Comparison of ENCODE assay signal across 9 mouse cellular contexts in genomic region chr9:44093612-44094503, GRCm38 (mm10). TPM values are rescaled to one million over a fixed set of nuclear protein-coding genes. Genes with fewer than 3 reads are reported as not detected.
DNase-seq lines count a peak whose midpoint lies in the region; ATAC-seq lines count a peak whose summit lies in the region.
"Had no signal": no experiment of that assay in that cellular context is flagged by ENCODE, and none has a peak within 500 bp of the region (broad histone marks: within the 10 kb centered on the region; RNA-seq: fewer than 3 reads in every experiment).

No protein-coding gene starts in this region.

- H3K27ac ChIP-seq in embryonic facial prominence, embryonic 10.5 days (replicated peaks) = no peak overlapping the region
- peak overlapping the region; percentile 6; the same call in 1 of the 2 replicates for H3K27ac ChIP-seq in heart, embryonic 12.5 days (ENCODE audit: poor library complexity, severe bottlenecking)
- H3K27ac ChIP-seq in kidney, embryonic 15.5 days = no peak overlapping the region
- no peak overlapping the region for H3K27ac ChIP-seq in liver, embryonic 11.5 days (ENCODE audit: low read depth, low read length)
- H3K27ac ChIP-seq: liver, embryonic 15.5 days had no signal

- WGBS in embryonic facial prominence, embryonic 10.5 days = 35% methylated on average over 24 of the region's 24 CpGs
- 42% methylated on average over 24 of the region's 24 CpGs for WGBS in heart, embryonic 12.5 days
- WGBS in kidney, embryonic 15.5 days = 32% methylated on average over 24 of the region's 24 CpGs
- WGBS in liver, embryonic 11.5 days = 52% methylated on average over 24 of the region's 24 CpGs

- no peaks in the 10 kb centered on the region for H3K9me3 ChIP-seq in embryonic facial prominence, embryonic 10.5 days
- H3K9me3 ChIP-seq in heart, embryonic 12.5 days (replicated peaks) = no peaks in the 10 kb centered on the region
- no peaks in the 10 kb centered on the region for H3K9me3 ChIP-seq in kidney, embryonic 15.5 days (replicated peaks)
- no peaks in the 10 kb centered on the region for H3K9me3 ChIP-seq in liver, embryonic 11.5 days (ENCODE audit: control insufficient read depth, low read length)
- H3K9me3 ChIP-seq: liver, embryonic 15.5 days had no signal

- 0 out of 2 replicates have a peak, but pooled peaks cover 6% of the 10 kb centered on the region for H3K27me3 ChIP-seq in embryonic facial prominence, embryonic 10.5 days (replicated peaks; ENCODE audit: low read depth, poor library complexity, severe bottlenecking)
- no peaks in the 10 kb centered on the region for H3K27me3 ChIP-seq in heart, embryonic 12.5 days (replicated peaks)
- no peaks in the 10 kb centered on the region for H3K27me3 ChIP-seq in kidney, embryonic 15.5 days
- H3K27me3 ChIP-seq in liver, embryonic 11.5 days (replicated peaks; ENCODE audit: control insufficient read depth, insufficient read depth, low read length) = no peaks in the 10 kb centered on the region
- no peaks in the 10 kb centered on the region for H3K27me3 ChIP-seq in splenic B cell, adult 2 months (ENCODE audit: control insufficient read depth, insufficient read depth, low read length, poor library complexity, severe bottlenecking)

- peak overlapping the region; percentile 25; the same call in 1 of the 2 replicates for H3K4me3 ChIP-seq in embryonic facial prominence, embryonic 10.5 days
- no peak overlapping the region for H3K4me3 ChIP-seq in heart, embryonic 12.5 days
- no peak overlapping the region for H3K4me3 ChIP-seq in kidney, embryonic 15.5 days (replicated peaks)
- no peak overlapping the region for H3K4me3 ChIP-seq in liver, embryonic 11.5 days (ENCODE audit: low read depth, low read length)
- H3K4me3 ChIP-seq: liver, embryonic 15.5 days had no signal

- H3K36me3 ChIP-seq in embryonic facial prominence, embryonic 10.5 days (replicated peaks) = peaks cover 34% of the 10 kb centered on the region
- H3K36me3 ChIP-seq in heart, embryonic 12.5 days = peaks cover 50% of the 10 kb centered on the region
- H3K36me3 ChIP-seq in kidney, embryonic 15.5 days = peaks cover 33% of the 10 kb centered on the region
- H3K36me3 ChIP-seq in liver, embryonic 11.5 days (ENCODE audit: control insufficient read depth, insufficient read depth, low read length) = no peaks in the 10 kb centered on the region; the same call in 1 of the 2 replicates
- no peaks in the 10 kb centered on the region for H3K36me3 ChIP-seq in splenic B cell, adult 2 months (ENCODE audit: control insufficient read depth, insufficient read depth, low read length, poor library complexity, severe bottlenecking)

- H3K9ac ChIP-seq in heart, embryonic 12.5 days = no peak overlapping the region
- no peak overlapping the region for H3K9ac ChIP-seq in kidney, embryonic 15.5 days
- H3K9ac ChIP-seq in liver, embryonic 11.5 days (ENCODE audit: low read depth, low read length) = no peak overlapping the region
- H3K9ac ChIP-seq: liver, embryonic 15.5 days had no signal

- peak; percentile 97 for DNase-seq in heart, adult 11 months
- no peak for DNase-seq in heart, adult 8-10 months (ENCODE audit: low spot score)
- DNase-seq in embryonic facial prominence, embryonic 10.5 days (ENCODE audit: low spot score) = peak; percentile 84
- DNase-seq in liver, embryonic 11.5 days (ENCODE audit: low spot score) = peak; percentile 69
- DNase-seq in naive thymus-derived CD4-positive, alpha-beta T cell, adult 2 months (ENCODE audit: low read depth) = peak; percentile 73
- DNase-seq in splenic B cell, adult 2 months (ENCODE audit: low read depth, low spot score) = peak; percentile 84

- peaks cover 24% of the 10 kb centered on the region for H3K4me1 ChIP-seq in embryonic facial prominence, embryonic 10.5 days
- peaks cover 52% of the 10 kb centered on the region for H3K4me1 ChIP-seq in heart, embryonic 12.5 days (replicated peaks)
- peaks cover 27% of the 10 kb centered on the region for H3K4me1 ChIP-seq in kidney, embryonic 15.5 days
- no peaks in the 10 kb centered on the region; the same call in 1 of the 2 replicates for H3K4me1 ChIP-seq in liver, embryonic 11.5 days (replicated peaks; ENCODE audit: control insufficient read depth, insufficient read depth, low read length)

- peak; percentile 44; the same call in 1 of the 2 replicates for ATAC-seq in heart, embryonic 12.5 days (ENCODE audit: insufficient number of reproducible peaks, low FRiP score)
- peak; percentile 69 for ATAC-seq in kidney, embryonic 15.5 days (replicated peaks; ENCODE audit: low FRiP score)
- ATAC-seq in liver, embryonic 11.5 days (replicated peaks; ENCODE audit: low FRiP score) = peak; percentile 61; the same call in 1 of the 2 replicates

- no peak overlapping the region for H3K4me2 ChIP-seq in heart, embryonic 12.5 days
- peak overlapping the region; percentile 24; the same call in 1 of the 2 replicates for H3K4me2 ChIP-seq in kidney, embryonic 15.5 days
- H3K4me2 ChIP-seq in liver, embryonic 11.5 days = no peak overlapping the region
- H3K4me2 ChIP-seq: liver, embryonic 15.5 days had no signal

RNA-seq across cellular contexts. Expression of gene Mfrp, which starts 7.7 kb away (rescaled TPM):
- total RNA-seq in heart, adult 8-10 months (2022) = not detected
- polyA plus RNA-seq in embryonic facial prominence, embryonic 10.5 days (2016; fragmentation: Nextera tagmentation; extraction: Ambion mirVana) = 0.09 and 0.12 TPM in 2 replicates
- polyA plus RNA-seq in heart, embryonic 12.5 days (2016; fragmentation: Nextera tagmentation; extraction: Ambion mirVana) = not detected in 2 replicates
- polyA plus RNA-seq in kidney, embryonic 15.5 days (2015; fragmentation: Nextera tagmentation; extraction: Ambion mirVana) = 0.13 TPM in 1 of 2 replicates, not detected in the other
- 0.14 TPM in 1 of 2 replicates, not detected in the other for polyA plus RNA-seq in liver, embryonic 11.5 days (2014; fragmentation: Nextera tagmentation; extraction: Ambion mirVana)
- polyA plus RNA-seq: liver, embryonic 15.5 days had no signal

RNA-seq across cellular contexts. Expression of gene C1qtnf5, which starts 13.2 kb away (rescaled TPM):
- total RNA-seq in heart, adult 8-10 months (2022) = 10 to 100 TPM in 1 of 4 experiments, 1 to 10 TPM in 3; 7.6 to 12.9 (median 8.9) TPM
- 0.27 and 0.75 TPM in 2 replicates for polyA plus RNA-seq in embryonic facial prominence, embryonic 10.5 days (2016; fragmentation: Nextera tagmentation; extraction: Ambion mirVana)
- 0.67 and 1.1 TPM in 2 replicates for polyA plus RNA-seq in heart, embryonic 12.5 days (2016; fragmentation: Nextera tagmentation; extraction: Ambion mirVana)
- polyA plus RNA-seq in kidney, embryonic 15.5 days (2015; fragmentation: Nextera tagmentation; extraction: Ambion mirVana) = 4.5 and 5.2 TPM in 2 replicates
- polyA plus RNA-seq in liver, embryonic 11.5 days (2014; fragmentation: Nextera tagmentation; extraction: Ambion mirVana) = 0.13 and 0.26 TPM in 2 replicates

RNA-seq across cellular contexts. Expression of gene Gm49380, which starts 19.4 kb away (rescaled TPM):
- total RNA-seq in heart, adult 8-10 months (2022) = under 1 TPM; 0.11 to 0.47 (median 0.30) TPM
- polyA plus RNA-seq in embryonic facial prominence, embryonic 10.5 days (2016; fragmentation: Nextera tagmentation; extraction: Ambion mirVana) = 0.31 and 0.49 TPM in 2 replicates
- 0.20 TPM in 1 of 2 replicates, not detected in the other for polyA plus RNA-seq in heart, embryonic 12.5 days (2016; fragmentation: Nextera tagmentation; extraction: Ambion mirVana)
- 0.17 and 0.21 TPM in 2 replicates for polyA plus RNA-seq in kidney, embryonic 15.5 days (2015; fragmentation: Nextera tagmentation; extraction: Ambion mirVana)
- polyA plus RNA-seq in liver, embryonic 11.5 days (2014; fragmentation: Nextera tagmentation; extraction: Ambion mirVana) = not detected in 2 replicates
- polyA plus RNA-seq: liver, embryonic 15.5 days had no signal

RNA-seq across cellular contexts. Expression of gene Rnf26, which starts 19.5 kb away (rescaled TPM):
- total RNA-seq in heart, adult 8-10 months (2022) = 1 to 10 TPM; 5.2 to 7.0 (median 6.4) TPM
- 80.1 and 80.9 TPM in 2 replicates for polyA plus RNA-seq in embryonic facial prominence, embryonic 10.5 days (2016; fragmentation: Nextera tagmentation; extraction: Ambion mirVana)
- polyA plus RNA-seq in heart, embryonic 12.5 days (2016; fragmentation: Nextera tagmentation; extraction: Ambion mirVana) = 48.4 and 51.3 TPM in 2 replicates
- polyA plus RNA-seq in kidney, embryonic 15.5 days (2015; fragmentation: Nextera tagmentation; extraction: Ambion mirVana) = 70.9 and 78.3 TPM in 2 replicates
- 61.1 and 62.3 TPM in 2 replicates for polyA plus RNA-seq in liver, embryonic 11.5 days (2014; fragmentation: Nextera tagmentation; extraction: Ambion mirVana)

RNA-seq across cellular contexts. Expression of gene Usp2, which starts 27.0 kb away (rescaled TPM):
- 100 to 1,000 TPM; 160 to 205 (median 195) TPM for total RNA-seq in heart, adult 8-10 months (2022)
- polyA plus RNA-seq in embryonic facial prominence, embryonic 10.5 days (2016; fragmentation: Nextera tagmentation; extraction: Ambion mirVana) = 10.7 and 12.0 TPM in 2 replicates
- polyA plus RNA-seq in heart, embryonic 12.5 days (2016; fragmentation: Nextera tagmentation; extraction: Ambion mirVana) = 51.7 and 62.5 TPM in 2 replicates
- polyA plus RNA-seq in kidney, embryonic 15.5 days (2015; fragmentation: Nextera tagmentation; extraction: Ambion mirVana) = 31.9 and 36.8 TPM in 2 replicates
- 4.4 and 7.7 TPM in 2 replicates for polyA plus RNA-seq in liver, embryonic 11.5 days (2014; fragmentation: Nextera tagmentation; extraction: Ambion mirVana)
